Mouse (Mus musculus) bone marrow macrophage, adult 2 months (primary cell): ENCODE results near the gene Tiam1.

Experiments
- CTCF ChIP-seq: IDR thresholded peaks from 2 replicates; pipeline ENCODE4 v1.5.1; 2012; ENCODE audit warnings: low read depth, mild to moderate bottlenecking, low read length, moderate library complexity
- POLR2A ChIP-seq: IDR thresholded peaks from 2 replicates; pipeline ENCODE4 v1.6.1; 2012; ENCODE audit warnings: mild to moderate bottlenecking, low read depth, low read length, borderline replicate concordance

GRCm38 (mm10) chr16:90144541-90144940, 972 bp upstream of the Tiam1 start:
- TF ChIP-seq CTCF: no peak
- no peak for TF ChIP-seq POLR2A
